8 mouse cellular contexts compared by ENCODE assay signal in the genomic region with DNA sequence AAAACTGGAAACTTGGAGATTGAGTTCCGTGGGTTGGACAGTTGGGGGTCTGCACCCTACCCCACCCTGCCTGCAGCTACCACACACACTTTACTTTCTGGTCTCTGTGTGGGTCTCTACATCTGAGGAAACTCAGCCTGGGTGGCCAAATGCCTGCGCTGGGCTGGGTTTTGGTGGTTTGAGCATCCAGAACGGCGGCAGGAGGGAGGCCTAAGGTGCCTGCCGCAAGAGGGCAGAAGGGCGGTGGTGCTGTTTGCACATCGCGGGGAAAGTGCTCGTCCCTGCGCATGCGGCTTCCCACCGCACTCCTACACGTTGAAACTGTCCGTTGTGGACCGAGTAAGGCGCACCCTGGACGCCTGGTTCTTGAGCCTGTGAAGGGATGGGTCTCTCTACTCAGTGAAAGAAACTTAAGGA. TPM values are rescaled to one million over a fixed set of nuclear protein-coding genes. Genes with fewer than 3 reads are reported as not detected.
DNase-seq lines count a peak whose midpoint lies in the region; ATAC-seq and TF ChIP-seq lines count a peak whose summit lies in the region.

No protein-coding gene starts in this region.

- peak overlapping the region; percentile 41; the same call in 1 of the 2 replicates for H3K27ac ChIP-seq in embryonic facial prominence, embryonic 13.5 days
- peak overlapping the region; percentile 85 for H3K27ac ChIP-seq in heart, embryonic 10.5 days
- H3K27ac ChIP-seq in kidney, embryonic 15.5 days: 0 out of 2 replicates have a peak overlapping the region, but pooled peaks have one; percentile 45
- H3K27ac ChIP-seq in limb, embryonic 14.5 days (replicated peaks; ENCODE audit: low read depth, low read length): peak overlapping the region; percentile 67; the same call in 1 of the 2 replicates

- peaks cover 25% of the 10 kb centered on the region for H3K9me3 ChIP-seq in megakaryocyte, embryonic 14.5 days
- H3K9me3 ChIP-seq in embryonic facial prominence, embryonic 13.5 days: no peaks in the 10 kb centered on the region
- H3K9me3 ChIP-seq in heart, embryonic 10.5 days: no peaks in the 10 kb centered on the region
- H3K9me3 ChIP-seq in kidney, embryonic 15.5 days (replicated peaks): no peaks in the 10 kb centered on the region
- no peaks in the 10 kb centered on the region for H3K9me3 ChIP-seq in limb, embryonic 14.5 days (ENCODE audit: control insufficient read depth, low read length)

- peak overlapping the region; percentile 62 for H3K9ac ChIP-seq in embryonic facial prominence, embryonic 13.5 days
- H3K9ac ChIP-seq in kidney, embryonic 15.5 days: peak overlapping the region; percentile 19
- peak overlapping the region; percentile 54 for H3K9ac ChIP-seq in limb, embryonic 14.5 days (ENCODE audit: low read depth, low read length, severe bottlenecking)

- 0 out of 2 replicates have a peak, but pooled peaks have one; percentile 36 for TF ChIP-seq POLR2A in limb, embryonic 14.5 days (IDR thresholded peaks at IDR 0.05; ENCODE audit: borderline replicate concordance, extremely low read depth, insufficient read depth, insufficient read length)
- peak; percentile 44 for TF ChIP-seq POLR2A in myocyte (IDR thresholded peaks at IDR 0.05; ENCODE audit: insufficient read length, low read depth)

- H3K4me3 ChIP-seq in megakaryocyte, embryonic 14.5 days (replicated peaks): peak overlapping the region; percentile 84
- peak overlapping the region; percentile 42 for H3K4me3 ChIP-seq in embryonic facial prominence, embryonic 13.5 days
- peak overlapping the region; percentile 65 for H3K4me3 ChIP-seq in heart, embryonic 10.5 days
- peak overlapping the region; percentile 48 for H3K4me3 ChIP-seq in kidney, embryonic 15.5 days (replicated peaks)
- peak overlapping the region; percentile 37 for H3K4me3 ChIP-seq in limb, embryonic 14.5 days (replicated peaks; ENCODE audit: low read length)
- peak overlapping the region; percentile 10 for H3K4me3 ChIP-seq in myocyte

- peak overlapping the region; percentile 74 for H3K4me2 ChIP-seq in embryonic facial prominence, embryonic 13.5 days
- H3K4me2 ChIP-seq in kidney, embryonic 15.5 days: peak overlapping the region; percentile 81
- H3K4me2 ChIP-seq in limb, embryonic 14.5 days (replicated peaks; ENCODE audit: low read depth, low read length, severe bottlenecking): peak overlapping the region; percentile 86
- H3K4me2 ChIP-seq in myocyte (ENCODE audit: low read depth): peak overlapping the region; percentile 84

- no peaks in the 10 kb centered on the region for H3K36me3 ChIP-seq in megakaryocyte, embryonic 14.5 days (replicated peaks; ENCODE audit: low read length)
- H3K36me3 ChIP-seq in embryonic facial prominence, embryonic 13.5 days: no peaks in the 10 kb centered on the region
- no peaks in the 10 kb centered on the region for H3K36me3 ChIP-seq in heart, embryonic 10.5 days
- H3K36me3 ChIP-seq in kidney, embryonic 15.5 days: no peaks in the 10 kb centered on the region
- H3K36me3 ChIP-seq in limb, embryonic 14.5 days (ENCODE audit: control insufficient read depth, insufficient read depth, low read length): no peaks in the 10 kb centered on the region
- no peaks in the 10 kb centered on the region for H3K36me3 ChIP-seq in myocyte (ENCODE audit: control insufficient read depth, insufficient read depth)

- DNase-seq in heart, embryonic 10.5 days (ENCODE audit: low spot score): peak; percentile 91
- peak; percentile 91 for DNase-seq in limb, embryonic 14.5 days (ENCODE audit: low spot score)
- DNase-seq in spleen, postnatal 4 days (ENCODE audit: low spot score in 2 of 2): peak; percentile 63 to 80

- H3K79me2 ChIP-seq in myocyte (ENCODE audit: control insufficient read depth, insufficient read depth): no peaks in the 10 kb centered on the region

- peaks cover 10% of the 10 kb centered on the region for H3K4me1 ChIP-seq in megakaryocyte, embryonic 14.5 days
- H3K4me1 ChIP-seq in embryonic facial prominence, embryonic 13.5 days: peaks cover 22% of the 10 kb centered on the region
- H3K4me1 ChIP-seq in heart, embryonic 10.5 days: peaks cover 34% of the 10 kb centered on the region
- H3K4me1 ChIP-seq in kidney, embryonic 15.5 days: peaks cover 26% of the 10 kb centered on the region
- H3K4me1 ChIP-seq in limb, embryonic 14.5 days (ENCODE audit: control insufficient read depth, insufficient read depth, low read length): peaks cover 17% of the 10 kb centered on the region

- WGBS in embryonic facial prominence, embryonic 13.5 days: under 1% methylated on average over 17 of the region's 17 CpGs
- WGBS in heart, embryonic 10.5 days: under 1% methylated on average over 17 of the region's 17 CpGs
- under 1% methylated on average over 16 of the region's 17 CpGs for WGBS in kidney, embryonic 15.5 days
- WGBS in limb, embryonic 14.5 days: under 1% methylated on average over 17 of the region's 17 CpGs

- H3K27me3 ChIP-seq in megakaryocyte, embryonic 14.5 days (replicated peaks): peaks cover 97% of the 10 kb centered on the region
- H3K27me3 ChIP-seq in embryonic facial prominence, embryonic 13.5 days: no peaks in the 10 kb centered on the region
- no peaks in the 10 kb centered on the region for H3K27me3 ChIP-seq in heart, embryonic 10.5 days (ENCODE audit: insufficient read depth, poor library complexity, severe bottlenecking)
- peaks cover 3% of the 10 kb centered on the region; the same call in 1 of the 2 replicates for H3K27me3 ChIP-seq in kidney, embryonic 15.5 days
- no peaks in the 10 kb centered on the region for H3K27me3 ChIP-seq in limb, embryonic 14.5 days (ENCODE audit: control insufficient read depth, insufficient read depth, low read length)
- no peaks in the 10 kb centered on the region for H3K27me3 ChIP-seq in myocyte (ENCODE audit: control insufficient read depth, insufficient read depth, insufficient read length)

- no peak for ATAC-seq in megakaryocyte, adult 5-6 weeks (ENCODE audit: poor library complexity, severe bottlenecking)
- peak; percentile 63; the same call in 1 of the 2 replicates for ATAC-seq in embryonic facial prominence, embryonic 13.5 days (ENCODE audit: insufficient number of reproducible peaks, insufficient read depth, low FRiP score, low TSS enrichment, low read depth)
- peak; percentile 68 for ATAC-seq in kidney, embryonic 15.5 days (replicated peaks; ENCODE audit: low FRiP score)
- peak; percentile 76 for ATAC-seq in limb, embryonic 14.5 days (ENCODE audit: low FRiP score, low read depth)

- no peak overlapping the region for H3ac ChIP-seq in myocyte (ENCODE audit: control insufficient read depth, insufficient read length)

TF ChIP-seq in myocyte, 11 proteins besides CTCF, POLR2A, EP300 and RAD21:
- TF ChIP-seq USF1 (IDR thresholded peaks at IDR 0.05; ENCODE audit: low read depth) (no peak), MAX (IDR thresholded peaks at IDR 0.05; ENCODE audit: low read depth) (no peak), MYOD1 (IDR thresholded peaks at IDR 0.05; ENCODE audit: control insufficient read depth in 1 of 3, insufficient read length in 2 of 3, low read depth in 2 of 3) (peak in 1 of 3 experiments; percentile 31), E2F4 (IDR thresholded peaks at IDR 0.05; ENCODE audit: insufficient read depth) (no peak), TCF12 (IDR thresholded peaks at IDR 0.05; ENCODE audit: insufficient read depth, poor library complexity, severe bottlenecking) (no peak), MYOG (IDR thresholded peaks at IDR 0.05; ENCODE audit: control insufficient read depth in 1 of 3, insufficient read depth in 1 of 3, insufficient read length in 2 of 3, low read depth in 2 of 3) (no peak), TCF3 (IDR thresholded peaks at IDR 0.05; ENCODE audit: insufficient read length, low read depth) (no peak)
TF ChIP-seq in myocyte: peak in this region for 1.

RNA-seq across cellular contexts. Expression of a gene that starts 32.8 kb away (rescaled TPM):
- 5.2 and 14.2 TPM in 2 replicates for polyA plus RNA-seq in megakaryocyte, embryonic 14.5 days (2012; ENCODE audit: insufficient read depth, low replicate concordance)
- total RNA-seq in megakaryocyte, adult 5-6 weeks (2015): 0.85 and 2.4 TPM in 2 replicates
- total RNA-seq in megakaryocyte, adult 5-6 weeks (2017): 3.5 and 4.3 TPM in 2 replicates
- polyA plus RNA-seq in embryonic facial prominence, embryonic 13.5 days (2015; fragmentation: Nextera tagmentation; extraction: Ambion mirVana): 8.3 and 10.1 TPM in 2 replicates
- polyA plus RNA-seq in heart, embryonic 10.5 days (2016; fragmentation: Nextera tagmentation; extraction: Ambion mirVana): 10.2 and 11.8 TPM in 2 replicates
- 12.9 and 13.0 TPM in 2 replicates for polyA plus RNA-seq in kidney, embryonic 15.5 days (2015; fragmentation: Nextera tagmentation; extraction: Ambion mirVana)
- 4.7 and 5.1 TPM in 2 replicates for polyA plus RNA-seq in limb, embryonic 14.5 days (2012; rRNA removed)
- 4.9 and 5.6 TPM in 2 replicates for polyA plus RNA-seq in limb, embryonic 14.5 days (2014; fragmentation: Nextera tagmentation; extraction: Ambion mirVana)
- 0.06 TPM for polyA plus RNA-seq in myocyte (2012; fragmentation: generic; extraction: Trizol)

RNA-seq across cellular contexts. Expression of a gene that starts 40.8 kb away (rescaled TPM):
- polyA plus RNA-seq in megakaryocyte, embryonic 14.5 days (2012; ENCODE audit: insufficient read depth, low replicate concordance): 0.31 TPM in 1 of 2 replicates, not detected in the other
- total RNA-seq in megakaryocyte, adult 5-6 weeks (2015): 0.04 and 0.07 TPM in 2 replicates
- 3.3 TPM in 1 of 2 replicates, not detected in the other for total RNA-seq in megakaryocyte, adult 5-6 weeks (2017)
- 30.0 and 34.0 TPM in 2 replicates for polyA plus RNA-seq in embryonic facial prominence, embryonic 13.5 days (2015; fragmentation: Nextera tagmentation; extraction: Ambion mirVana)
- polyA plus RNA-seq in heart, embryonic 10.5 days (2016; fragmentation: Nextera tagmentation; extraction: Ambion mirVana): 22.8 and 22.9 TPM in 2 replicates
- 22.1 and 25.5 TPM in 2 replicates for polyA plus RNA-seq in kidney, embryonic 15.5 days (2015; fragmentation: Nextera tagmentation; extraction: Ambion mirVana)
- polyA plus RNA-seq in limb, embryonic 14.5 days (2012; rRNA removed): 35.1 and 40.6 TPM in 2 replicates
- 31.1 and 39.8 TPM in 2 replicates for polyA plus RNA-seq in limb, embryonic 14.5 days (2014; fragmentation: Nextera tagmentation; extraction: Ambion mirVana)
- polyA plus RNA-seq in myocyte (2012; fragmentation: generic; extraction: Trizol): 14.1 TPM

Comparison
In these comparisons a context has a peak if more than half of its experiments do, and no peak if none do; other contexts are left out.
1. H3K4me3 ChIP-seq: peak in every context shown above with its lines; median percentile 84 in megakaryocyte, embryonic 14.5 days; 65 in heart, embryonic 10.5 days; 48 in kidney, embryonic 15.5 days; 42 in embryonic facial prominence, embryonic 13.5 days; 37 in limb, embryonic 14.5 days; 10 in myocyte.
2. RNA of a gene that starts 40.8 kb away (polyA plus RNA-seq): 31.1 to 40.6 TPM in limb, embryonic 14.5 days, 30.0 to 34.0 TPM in embryonic facial prominence, embryonic 13.5 days, 22.1 to 25.5 TPM in kidney, embryonic 15.5 days, 22.8 to 22.9 TPM in heart, embryonic 10.5 days and 14.1 TPM in myocyte (single experiment); 0.31 TPM in megakaryocyte, embryonic 14.5 days; every median in the first group is over 10 times any median in the second.
3. Peak in every context shown above with its lines, with median percentiles within 50 percentile points of each other: H3K27ac ChIP-seq, H3K4me2 ChIP-seq, H3K9ac ChIP-seq and DNase-seq.